Mouse (Mus musculus): Measurements from ENCODE around the gene Olfr786.

The Olfr786 gene

DNA sequence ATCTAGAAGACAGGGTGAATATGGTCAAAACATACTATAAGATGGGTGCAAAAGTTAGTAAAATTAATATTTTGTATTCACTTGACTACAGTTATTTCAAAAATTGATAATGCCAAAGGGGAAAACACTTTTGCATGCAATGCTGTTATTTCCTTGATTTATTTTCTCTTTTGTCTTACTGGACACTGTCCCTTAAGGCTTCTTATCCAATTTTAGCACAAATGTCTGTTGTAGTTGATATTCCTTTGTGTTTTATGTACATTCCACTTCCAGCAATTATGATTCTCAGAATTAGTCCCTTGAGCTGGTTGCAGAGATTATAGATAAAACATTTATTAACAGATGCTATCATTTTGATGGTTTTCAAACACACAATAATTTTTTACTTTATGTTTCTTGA, at the start of gene Olfr786:
TSS of gene Olfr786 (plus strand) at position 301 of the 400 bp plus-strand sequence.
- DNase-seq = no peak

GRCm38 (mm10) chr10:129383783-129384182, 43.3 kb upstream of the Olfr786 start, which contains the start of gene Olfr784:
Olfr784 (plus strand) TSS chr10:129384083.
- no peak for DNase-seq

DNA sequence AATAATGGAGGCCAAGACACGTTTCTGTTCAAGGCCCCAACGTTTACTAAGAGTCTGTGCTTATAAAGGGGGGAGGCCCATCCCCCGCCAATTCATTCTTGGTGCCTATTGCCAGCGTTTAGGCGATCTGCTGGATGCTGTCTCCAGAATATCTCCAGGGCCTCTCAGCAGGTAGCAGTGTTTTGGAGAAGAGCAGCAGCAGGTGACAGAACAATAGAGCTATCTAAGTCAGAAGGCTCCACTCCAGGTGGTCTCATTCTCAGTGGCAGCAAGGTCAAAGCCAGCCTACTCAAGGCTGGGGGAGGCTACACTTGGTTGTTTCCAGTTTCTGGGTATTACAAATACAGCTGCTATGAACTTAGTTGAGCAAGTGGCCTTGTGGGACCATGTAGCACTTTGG, 26.2 kb upstream of the Olfr786 start:
- no peak for DNase-seq

DNA sequence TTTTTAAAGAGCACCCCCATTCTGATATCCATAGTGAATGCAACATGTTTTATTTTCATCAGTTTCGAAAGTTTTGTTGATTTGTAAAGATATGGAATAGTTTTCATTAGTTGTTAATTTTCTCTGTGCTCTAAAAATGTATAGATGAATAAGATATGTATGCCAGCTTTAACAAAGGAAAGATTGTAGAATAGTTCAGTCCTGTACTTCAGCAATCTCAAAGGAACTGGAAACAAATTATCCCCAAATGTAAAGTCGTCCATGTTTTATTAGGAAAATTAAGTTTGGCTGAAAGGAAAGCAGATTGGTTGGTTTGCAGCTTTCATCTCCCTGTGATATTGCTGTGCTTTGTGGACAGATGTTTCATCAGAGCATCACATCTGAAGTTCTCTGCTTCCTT, 22.0 kb upstream of the Olfr786 start, which contains the start of gene Olfr785:
TSS of gene Olfr785 (plus strand) at position 301 of the 400 bp plus-strand sequence.
- DNase-seq = no peak

- no peak for DNase-seq
Measured at GRCm38 (mm10) chr10:129461562-129461961, 34.5 kb downstream of the Olfr786 start, which contains the start of gene Olfr787. Olfr787 (plus strand) TSS chr10:129461862.

DNA sequence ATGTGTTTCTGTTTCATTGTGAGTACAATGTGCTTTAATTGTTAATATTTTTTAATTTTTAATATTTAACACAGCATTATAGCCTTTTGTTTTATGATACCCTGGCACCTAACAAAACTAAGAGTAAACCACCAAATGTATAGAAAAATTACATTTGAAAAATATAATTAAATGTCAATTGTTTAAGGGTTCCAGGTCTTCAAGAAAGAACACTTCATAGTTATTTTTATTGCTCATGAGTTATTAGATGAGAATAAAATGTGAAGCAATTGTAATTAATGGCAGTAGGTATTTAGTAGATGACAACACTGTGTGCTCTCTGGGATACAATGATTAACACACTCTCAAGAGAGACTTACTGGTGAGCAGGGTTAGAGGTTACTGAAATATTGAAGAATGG, 43.6 kb downstream of the Olfr786 start, which contains the start of gene Olfr788:
TSS of gene Olfr788 (plus strand) at position 301 of the 400 bp plus-strand sequence.
- no peak for DNase-seq

GRCm38 (mm10) chr10:129473256-129473655, 46.1 kb downstream of the Olfr786 start:
- no peak for DNase-seq

DNA sequence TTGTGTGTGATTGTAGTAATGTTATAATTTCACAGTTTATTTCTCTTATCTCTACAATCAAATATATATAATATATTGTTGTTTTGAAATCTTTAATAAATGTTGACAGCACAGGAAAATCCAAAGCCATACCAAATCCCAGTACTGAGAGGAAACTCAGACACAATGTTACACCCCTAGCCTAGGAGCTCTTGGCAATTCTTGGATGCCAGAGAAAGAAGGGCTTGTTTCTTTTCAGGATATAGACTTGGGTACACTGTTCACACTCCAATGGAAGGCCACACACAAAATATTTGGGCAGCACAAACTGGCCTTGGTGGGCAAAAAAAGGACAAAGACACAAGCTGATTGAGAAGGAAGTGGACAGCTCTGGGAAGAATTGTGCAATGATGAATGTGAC, 46.6 kb downstream of the Olfr786 start:
- DNase-seq = no peak

DNA sequence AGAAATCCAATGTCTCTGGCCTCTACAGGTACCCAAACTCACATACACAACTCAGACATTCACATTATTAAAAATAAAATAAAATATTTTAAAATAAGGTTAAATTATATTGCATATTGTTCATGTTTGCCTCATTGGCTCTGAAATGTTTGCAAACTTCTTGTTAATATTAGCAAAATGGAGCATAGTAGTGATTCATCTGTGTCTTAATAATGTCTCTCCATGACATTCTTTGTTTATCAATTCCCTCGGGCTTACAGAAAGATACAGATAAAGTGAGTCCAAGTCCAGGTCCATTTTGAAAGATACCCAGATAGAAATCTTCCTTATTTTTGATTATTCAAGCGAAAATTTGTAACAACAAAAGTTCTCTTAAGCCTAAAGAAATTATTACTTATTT, 57.3 kb downstream of the Olfr786 start, which contains the start of gene Olfr789:
TSS of gene Olfr789 (plus strand) at position 301 of the 400 bp plus-strand sequence.
- no peak for DNase-seq
